Mouse (Mus musculus) cortical plate, adult 2 months (tissue): ENCODE results near the gene Rnf17.

Experiments
- CTCF ChIP-seq: fragments of 200-500 bp; IDR thresholded peaks from 2 replicates; pipeline ENCODE4 v1.5.1; 2011; ENCODE audit warnings: mild to moderate bottlenecking, control low read depth, low read length; ENCODE audit not compliant: insufficient read depth; ENCODE audit errors: extremely low read depth
- POLR2A ChIP-seq: fragments of 200-500 bp; IDR thresholded peaks from 2 replicates; pipeline ENCODE4 v1.6.1; 2011; ENCODE audit warnings: mild to moderate bottlenecking, low read length, control low read depth; ENCODE audit not compliant: insufficient read depth; ENCODE audit errors: extremely low read depth

GRCm38 (mm10) chr14:56514775-56515174, 112.4 kb downstream of the Rnf17 start:
- no peak for TF ChIP-seq POLR2A
- no peak for TF ChIP-seq CTCF
